Mouse (Mus musculus) CH12.LX (cell line): ENCODE measurements at regions not wholly inside any gene's neighbourhood (a gene's known extent, or its start where the extent isn't known, plus 50 kb on each side); places are given as distances from the start of the nearest gene placed in this dataset.

Experiments
- DNase-seq: peaks from one replicate; pipeline ENCODE4 v3.0.0-alpha.2; 2013; ENCODE audit errors: extremely low read depth
- H3K27ac ChIP-seq: 2 replicates; pipeline ENCODE4 v1.5.1; 2012; ENCODE audit warnings: low read depth, mild to moderate bottlenecking, control low read depth, moderate library complexity; ENCODE audit not compliant: insufficient read depth
- H3K27me3 ChIP-seq: replicated peaks from 2 replicates; pipeline ENCODE3; 2012; ENCODE audit warnings: inconsistent platforms
- H3K36me3 ChIP-seq, 2 experiments: replicated peaks in 1 of 2; 2 replicates each; pipeline versions ENCODE3 to v1.6.1; 2012; ENCODE audit warnings: inconsistent platforms in 1 of 2, low read length in 1 of 2, mild to moderate bottlenecking in 1 of 2, mixed read lengths in 1 of 2, moderate library complexity in 1 of 2; ENCODE audit not compliant: control insufficient read depth in 1 of 2, insufficient read depth in 1 of 2
- H3K4me1 ChIP-seq, 2 experiments: 2 replicates each; pipeline ENCODE4 v1.6.1; 2012; ENCODE audit warnings: inconsistent platforms in 1 of 2, moderate library complexity in 1 of 2; ENCODE audit not compliant: insufficient read depth in 2 of 2, control insufficient read depth in 1 of 2
- H3K4me2 ChIP-seq: 2 replicates; pipeline ENCODE4 v1.6.1; 2012; ENCODE audit warnings: low read depth, mild to moderate bottlenecking, control low read depth; ENCODE audit not compliant: poor library complexity, insufficient read depth, severe bottlenecking
- H3K4me3 ChIP-seq, 3 experiments: fragments of 150-350 bp in 1 of 3; sonication (generic) in 1 of 3; replicated peaks in 1 of 3; 2 replicates each; pipeline versions ENCODE3 to v1.5.1; 2011 to 2012; ENCODE audit warnings: low read depth in 2 of 3, low read length in 2 of 3, mild to moderate bottlenecking in 2 of 3, moderate library complexity in 2 of 3, control low read depth in 1 of 3, improper control_type of control experiment in 1 of 3, inconsistent platforms in 1 of 3, mixed read lengths in 1 of 3; ENCODE audit not compliant: poor library complexity in 1 of 3
- H3K79me2 ChIP-seq: replicated peaks from 2 replicates; pipeline ENCODE4 v1.6.1; 2012; ENCODE audit warnings: mild to moderate bottlenecking, moderate library complexity; ENCODE audit not compliant: control insufficient read depth, poor library complexity, insufficient read depth, severe bottlenecking; ENCODE audit errors: extremely low read depth
- H3K9ac ChIP-seq: 2 replicates; pipeline ENCODE4 v1.6.1; 2012; ENCODE audit warnings: low read depth, mild to moderate bottlenecking, control low read depth, moderate library complexity; ENCODE audit not compliant: insufficient read depth
- H3K9me3 ChIP-seq: replicated peaks from 2 replicates; pipeline ENCODE3; 2012; ENCODE audit warnings: low read length, inconsistent platforms, mixed read lengths
- BHLHE40 ChIP-seq: IDR thresholded peaks from 2 replicates; pipeline ENCODE4 v1.6.1; 2011; ENCODE audit warnings: mild to moderate bottlenecking, low read depth, low read length, improper control_type of control experiment
- CHD2 ChIP-seq: IDR thresholded peaks from 2 replicates; pipeline ENCODE4 v1.6.1; 2011; ENCODE audit warnings: low read length, improper control_type of control experiment
- ELF1 ChIP-seq: IDR thresholded peaks from 2 replicates; pipeline ENCODE4 v1.6.1; 2014; ENCODE audit warnings: low read depth, mild to moderate bottlenecking, inconsistent platforms, low read length, improper control_type of control experiment
- EP300 ChIP-seq: IDR thresholded peaks from 2 replicates; pipeline ENCODE4 v1.6.1; 2011; ENCODE audit warnings: low read length, improper control_type of control experiment
- ETS1 ChIP-seq: conservative IDR thresholded peaks from 2 replicates; pipeline ENCODE4 v1.6.1; 2012; ENCODE audit warnings: low read depth, mild to moderate bottlenecking, inconsistent platforms, low read length, improper control_type of control experiment, moderate library complexity
- HCFC1 ChIP-seq: IDR thresholded peaks from 2 replicates; pipeline ENCODE4 v1.6.1; 2012; ENCODE audit warnings: low read depth, mild to moderate bottlenecking, inconsistent platforms, low read length, improper control_type of control experiment
- IRF4 ChIP-seq: IDR thresholded peaks from 2 replicates; pipeline ENCODE4 v1.6.1; 2014; ENCODE audit warnings: low read depth, mild to moderate bottlenecking, inconsistent platforms, low read length, improper control_type of control experiment
- JUN ChIP-seq: IDR thresholded peaks from 2 replicates; pipeline ENCODE4 v1.6.1; 2011; ENCODE audit warnings: low read depth, mild to moderate bottlenecking, low read length, improper control_type of control experiment, moderate library complexity; ENCODE audit not compliant: insufficient read depth
- KAT2A ChIP-seq: IDR thresholded peaks from 2 replicates; pipeline ENCODE4 v1.6.1; 2012; ENCODE audit warnings: low read length, improper control_type of control experiment, inconsistent platforms; ENCODE audit not compliant: insufficient replicate concordance
- MEF2A ChIP-seq: IDR thresholded peaks from 2 replicates; pipeline ENCODE4 v1.6.1; 2014; ENCODE audit warnings: low read depth, mild to moderate bottlenecking, inconsistent platforms, low read length, improper control_type of control experiment, borderline replicate concordance
- MYC ChIP-seq: IDR thresholded peaks from 2 replicates; pipeline ENCODE4 v1.6.1; 2011; ENCODE audit warnings: low read depth, mild to moderate bottlenecking, improper control_type of control experiment, low read length
- NELFE ChIP-seq: IDR thresholded peaks from 2 replicates; pipeline ENCODE4 v1.6.1; 2011; ENCODE audit warnings: low read depth, low read length, improper control_type of control experiment
- NRF1 ChIP-seq: IDR thresholded peaks from 2 replicates; pipeline ENCODE4 v1.6.1; 2014; ENCODE audit warnings: low read depth, mild to moderate bottlenecking, inconsistent platforms, low read length, improper control_type of control experiment, moderate library complexity
- PAX5 ChIP-seq: IDR thresholded peaks from 2 replicates; pipeline ENCODE4 v1.6.1; 2012; ENCODE audit warnings: low read length, inconsistent platforms, mixed read lengths
- POLR2AphosphoS2 ChIP-seq: IDR thresholded peaks from 2 replicates; pipeline ENCODE4 v1.6.1; 2011; ENCODE audit warnings: low read depth, low read length, improper control_type of control experiment
- RCOR1 ChIP-seq: conservative IDR thresholded peaks from 2 replicates; pipeline ENCODE4 v1.6.1; 2012; ENCODE audit warnings: low read depth, mild to moderate bottlenecking, inconsistent platforms, low read length, improper control_type of control experiment
- SIN3A ChIP-seq: IDR thresholded peaks from 2 replicates; pipeline ENCODE4 v1.6.1; 2012; ENCODE audit warnings: low read length, improper control_type of control experiment, inconsistent platforms
- UBTF ChIP-seq: IDR thresholded peaks from 2 replicates; pipeline ENCODE4 v1.6.1; 2012; ENCODE audit warnings: low read depth, mild to moderate bottlenecking, inconsistent platforms, low read length, improper control_type of control experiment, moderate library complexity
- ZKSCAN1 ChIP-seq: IDR thresholded peaks from 2 replicates; pipeline ENCODE4 v1.6.1; 2012; ENCODE audit warnings: low read depth, inconsistent platforms, low read length, improper control_type of control experiment, borderline replicate concordance
- ZMIZ1 ChIP-seq: IDR thresholded peaks from 2 replicates; pipeline ENCODE4 v1.6.1; 2012; ENCODE audit warnings: low read depth, mild to moderate bottlenecking, inconsistent platforms, low read length, improper control_type of control experiment
- ZNF384 ChIP-seq: IDR thresholded peaks from 2 replicates; pipeline ENCODE4 v1.6.1; 2012; ENCODE audit warnings: low read depth, low read length, improper control_type of control experiment, inconsistent platforms
- dilution Hi-C: fragments of 300-500 bp; cut with MboI; formaldehyde crosslinking; loops from 2 replicates; pipeline ENCODE4 v1.14.3; 2020; ENCODE audit warnings: low sequenced_read_pairs; ENCODE audit not compliant: extremely low pct_unique_long_range_greater_than_20kb, extremely low pct_ligation_motif_present
- in situ Hi-C: fragments of 300-500 bp; cut with MboI; formaldehyde crosslinking; loops from 3 replicates; pipeline ENCODE4 v1.14.3; 2019; ENCODE audit warnings: low sequenced_read_pairs, low pct_ligation_motif_present, low pct_unique_long_range_greater_than_20kb, mixed read lengths

DNA sequence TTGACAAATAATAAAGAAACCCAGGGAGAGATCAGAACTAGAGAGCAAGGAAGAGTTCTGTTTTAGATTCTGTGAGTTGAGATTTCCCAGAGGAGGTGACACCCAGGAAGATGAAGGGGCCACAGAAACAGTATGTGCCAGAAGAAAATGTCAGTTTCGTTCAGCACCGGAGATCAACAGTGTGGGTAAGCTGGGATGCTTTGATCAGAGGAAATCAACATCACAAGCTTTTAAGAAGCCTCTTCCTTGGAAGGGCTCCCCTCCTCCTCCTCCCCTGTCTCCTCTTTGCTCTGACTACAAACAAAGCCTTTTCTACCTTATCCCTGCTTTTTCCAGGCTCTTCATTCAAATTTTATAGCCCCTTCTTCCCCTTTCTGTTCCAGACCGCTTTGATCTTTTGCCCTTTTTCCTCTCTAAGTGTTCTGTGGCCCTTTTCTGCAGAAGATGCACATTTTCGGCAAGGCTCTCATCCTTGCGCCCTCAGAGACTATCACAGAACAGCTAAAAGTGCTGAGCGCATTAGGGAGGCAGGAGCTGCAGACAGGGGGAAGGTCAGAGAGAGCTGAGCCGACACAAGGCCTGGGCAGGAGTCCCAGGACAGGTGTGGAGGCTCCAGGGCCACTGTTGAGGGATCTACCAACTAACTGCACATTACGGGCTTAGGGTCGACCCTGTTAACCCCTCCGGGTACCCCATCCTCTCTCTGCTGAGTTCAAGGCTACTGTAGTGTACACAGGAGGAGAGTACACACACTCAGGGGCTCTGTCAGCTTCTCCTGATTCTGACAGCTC lies 81.8 kb upstream of the 1110032F04Rik start:
- H3K9ac ChIP-seq: no peak overlapping the region
- no peaks in the 10 kb centered on the region for H3K79me2 ChIP-seq
- DNase-seq: no peak
- no peaks in the 10 kb centered on the region for H3K27me3 ChIP-seq
- no peak overlapping the region for H3K27ac ChIP-seq
- no peak overlapping the region for H3K4me3 ChIP-seq
- no peaks in the 10 kb centered on the region for H3K36me3 ChIP-seq
- dilution Hi-C loops: no loop called here
- H3K9me3 ChIP-seq: peaks cover 2% of the 10 kb centered on the region
- in situ Hi-C loops: no loop called here
- peaks cover 9 to 28% of the 10 kb centered on the region in 2 experiments for H3K4me1 ChIP-seq
- TF ChIP-seq BHLHE40: no peak
- TF ChIP-seq MYC: no peak
- no peak for TF ChIP-seq ZKSCAN1
- no peak for TF ChIP-seq MEF2A
- no peak for TF ChIP-seq NELFE
- no peak overlapping the region for H3K4me2 ChIP-seq

DNA sequence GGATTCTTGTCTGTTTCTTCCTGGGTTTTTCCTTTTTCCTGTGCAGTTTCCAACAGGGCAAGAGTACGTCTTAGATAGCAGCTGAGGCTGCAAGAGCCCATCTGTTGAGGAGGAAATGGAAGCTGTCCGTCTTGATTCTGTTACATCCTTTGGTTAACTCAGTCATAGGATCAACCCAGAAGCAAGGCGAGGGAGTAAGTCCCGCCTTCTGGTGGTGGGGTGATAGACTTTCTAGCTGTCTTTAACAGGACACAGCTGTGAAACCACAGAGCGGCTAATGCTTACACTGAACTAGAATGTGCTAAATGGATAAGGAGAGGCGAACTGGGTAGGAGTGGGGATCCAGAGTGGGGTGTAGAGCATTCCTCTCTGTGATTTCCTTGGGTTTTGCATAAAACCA lies 79.9 kb upstream of the 1110032F04Rik start:
- Histone ChIP-seq H3K9ac (no peak overlapping the region), H3K4me1 (peaks cover 4 to 19% of the 10 kb centered on the region in 2 experiments)
- no peak for DNase-seq
- TF ChIP-seq RCOR1: no peak
- TF ChIP-seq BHLHE40: no peak
- TF ChIP-seq UBTF: no peak
- no peak for TF ChIP-seq ZMIZ1
- no peak for TF ChIP-seq NELFE
- TF ChIP-seq PAX5: no peak
- TF ChIP-seq, all 38 proteins: peak for 0
- Histone ChIP-seq H3K27ac (no peak overlapping the region), H3K27me3 (no peaks in the 10 kb centered on the region), H3K36me3 (no peaks in the 10 kb centered on the region), H3K9me3 (peaks cover 2% of the 10 kb centered on the region), H3K79me2 (no peaks in the 10 kb centered on the region), H3K4me2 (no peak overlapping the region), H3K4me3 (no peak overlapping the region)
- in situ Hi-C loops (no loop called here), dilution Hi-C loops (no loop called here)

DNA sequence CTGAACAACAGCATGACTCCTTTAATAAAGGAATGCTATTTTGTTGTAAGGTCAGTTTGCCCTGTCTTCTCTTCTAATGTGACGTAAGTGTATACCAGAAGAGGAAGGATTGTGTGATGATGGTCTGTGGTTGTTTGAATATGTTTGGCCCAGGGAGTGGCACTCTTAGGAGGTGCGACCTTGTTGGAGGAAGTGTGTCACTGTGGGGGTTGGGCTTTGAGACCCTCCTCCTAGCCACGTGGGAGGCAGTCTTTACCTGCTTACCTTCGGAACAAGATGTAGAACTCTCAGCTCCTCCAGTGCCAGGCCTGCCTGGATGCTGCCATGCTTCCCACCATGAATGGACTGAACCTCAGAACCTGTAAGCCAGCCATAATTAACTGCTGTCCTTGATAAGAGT lies 78.9 kb upstream of the 1110032F04Rik start:
- Histone ChIP-seq H3K36me3 (no peaks in the 10 kb centered on the region), H3K4me1 (peaks cover 2 to 17% of the 10 kb centered on the region in 2 experiments; a peak in 3 of 4 replicates), H3K27me3 (no peaks in the 10 kb centered on the region), H3K27ac (no peak overlapping the region), H3K79me2 (no peaks in the 10 kb centered on the region), H3K9me3 (peaks cover 2% of the 10 kb centered on the region), H3K4me2 (no peak overlapping the region), H3K9ac (no peak overlapping the region), H3K4me3 (no peak overlapping the region)
- dilution Hi-C loops: no loop called here
- in situ Hi-C loops: no loop called here
- TF ChIP-seq JUN (no peak), CHD2 (no peak), PAX5 (no peak), ELF1 (no peak), NELFE (no peak), UBTF (no peak), BHLHE40 (no peak), ZNF384 (no peak), KAT2A (no peak), EP300 (no peak), HCFC1 (no peak), IRF4 (no peak), NRF1 (no peak), ETS1 (no peak), ZKSCAN1 (no peak), SIN3A (no peak), MEF2A (no peak), POLR2AphosphoS2 (no peak)
- no peak for DNase-seq
